Mouse (Mus musculus) intestine, embryonic 14.5 days (tissue): ENCODE results near the gene Dhx35. TPM values are rescaled to one million over a fixed set of nuclear protein-coding genes. Genes with fewer than 3 reads are reported as not detected.

ENCODE experiments used
- ATAC-seq: fragments of 200-750 bp; cut with Nextera tagmentation; replicated peaks from 2 replicates; pipeline ENCODE4 v1.8.0; 2017; ENCODE audit warnings: low read depth, moderate number of reproducible peaks, moderate TSS enrichment, moderate library complexity; ENCODE audit not compliant: low FRiP score, low TSS enrichment
- DNase-seq: peaks from one replicate; pipeline ENCODE4 v3.0.0-alpha.2; 2018; ENCODE audit warnings: low spot score
- H3K27ac ChIP-seq: fragments of 300-500 bp; sonication (generic); 2 replicates; pipeline ENCODE4 v1.5.1; 2014; ENCODE audit warnings: low read depth, mild to moderate bottlenecking, control low read depth
- H3K27me3 ChIP-seq: fragments of 300-500 bp; sonication (generic); replicated peaks from 2 replicates; pipeline ENCODE4 v1.6.1; 2014; ENCODE audit warnings: low read length, control low read depth; ENCODE audit not compliant: control insufficient read depth, insufficient read depth
- H3K36me3 ChIP-seq: fragments of 300-500 bp; sonication (generic); 2 replicates; pipeline ENCODE4 v1.6.1; 2014; ENCODE audit warnings: low read length, control low read depth; ENCODE audit not compliant: control insufficient read depth, insufficient read depth
- H3K4me1 ChIP-seq: fragments of 300-500 bp; sonication (generic); replicated peaks from 2 replicates; pipeline ENCODE4 v1.6.1; 2014; ENCODE audit warnings: low read length, control low read depth, mixed read lengths; ENCODE audit not compliant: control insufficient read depth, insufficient read depth
- H3K4me2 ChIP-seq: fragments of 300-500 bp; sonication (generic); 2 replicates; pipeline ENCODE4 v1.6.1; 2014; ENCODE audit warnings: low read length
- H3K4me3 ChIP-seq: fragments of 300-500 bp; sonication (generic); 2 replicates; pipeline ENCODE4 v1.5.1; 2014; ENCODE audit warnings: low read depth, low read length, control low read depth, mixed read lengths
- H3K9ac ChIP-seq: fragments of 300-500 bp; sonication (generic); 2 replicates; pipeline ENCODE4 v1.6.1; 2014; ENCODE audit warnings: mild to moderate bottlenecking, low read length
- H3K9me3 ChIP-seq: fragments of 300-500 bp; sonication (generic); 2 replicates; pipeline ENCODE4 v1.6.1; 2016; ENCODE audit warnings: low read length, control low read depth; ENCODE audit not compliant: control insufficient read depth
- WGBS: fragments of 180-500 bp; shearing (Covaris S2); extraction: QIAGEN DNeasy Blood & Tissue Kit; methylation state at CpG from one replicate; pipeline ENCODE4 v1.1.7; 2014; 5-methylcytosine and 5-hydroxymethylcytosine counted together
- polyA plus RNA-seq: library from polyadenylated mRNA; unstranded; fragments of >200 nt; fragmentation: Nextera tagmentation; extraction: Ambion mirVana; gene quantifications from 2 replicates; pipeline ENCODE4 v1.2.1, GENCODE M21; 2014

The Dhx35 gene
- polyA plus RNA-seq, 1 experiment from 2014 or later, result 18.1 TPM

DNA sequence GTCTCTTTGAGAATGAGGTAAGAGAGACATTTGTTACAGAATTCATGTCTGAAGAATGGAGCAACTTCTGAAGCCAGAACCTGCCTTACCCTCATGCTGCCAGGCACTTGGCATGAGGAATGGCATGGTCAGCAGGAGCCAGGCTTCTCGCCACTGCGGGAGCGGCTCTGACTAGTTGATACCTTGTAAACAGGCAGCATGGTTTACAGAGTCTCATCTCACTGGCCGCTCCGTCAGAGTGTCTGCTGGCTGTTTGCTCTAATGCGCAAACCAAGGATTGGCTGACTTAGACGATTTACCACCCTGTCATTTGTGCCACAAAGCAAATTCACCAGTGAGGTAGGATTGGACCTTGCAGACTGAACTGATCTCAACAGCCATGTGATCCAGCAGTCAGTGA lies 13.5 kb upstream of the Dhx35 start:
- Histone ChIP-seq H3K27me3 (no peaks in the 10 kb centered on the region), H3K9me3 (no peaks in the 10 kb centered on the region), H3K9ac (no peak overlapping the region), H3K36me3 (peaks cover 65% of the 10 kb centered on the region), H3K4me2 (no peak overlapping the region), H3K4me3 (no peak overlapping the region), H3K4me1 (peaks cover 14% of the 10 kb centered on the region), H3K27ac (no peak overlapping the region)
- ATAC-seq (no peak), DNase-seq (no peak)
- WGBS, result 87% methylated on average over 7 of the region's 7 CpGs

DNA sequence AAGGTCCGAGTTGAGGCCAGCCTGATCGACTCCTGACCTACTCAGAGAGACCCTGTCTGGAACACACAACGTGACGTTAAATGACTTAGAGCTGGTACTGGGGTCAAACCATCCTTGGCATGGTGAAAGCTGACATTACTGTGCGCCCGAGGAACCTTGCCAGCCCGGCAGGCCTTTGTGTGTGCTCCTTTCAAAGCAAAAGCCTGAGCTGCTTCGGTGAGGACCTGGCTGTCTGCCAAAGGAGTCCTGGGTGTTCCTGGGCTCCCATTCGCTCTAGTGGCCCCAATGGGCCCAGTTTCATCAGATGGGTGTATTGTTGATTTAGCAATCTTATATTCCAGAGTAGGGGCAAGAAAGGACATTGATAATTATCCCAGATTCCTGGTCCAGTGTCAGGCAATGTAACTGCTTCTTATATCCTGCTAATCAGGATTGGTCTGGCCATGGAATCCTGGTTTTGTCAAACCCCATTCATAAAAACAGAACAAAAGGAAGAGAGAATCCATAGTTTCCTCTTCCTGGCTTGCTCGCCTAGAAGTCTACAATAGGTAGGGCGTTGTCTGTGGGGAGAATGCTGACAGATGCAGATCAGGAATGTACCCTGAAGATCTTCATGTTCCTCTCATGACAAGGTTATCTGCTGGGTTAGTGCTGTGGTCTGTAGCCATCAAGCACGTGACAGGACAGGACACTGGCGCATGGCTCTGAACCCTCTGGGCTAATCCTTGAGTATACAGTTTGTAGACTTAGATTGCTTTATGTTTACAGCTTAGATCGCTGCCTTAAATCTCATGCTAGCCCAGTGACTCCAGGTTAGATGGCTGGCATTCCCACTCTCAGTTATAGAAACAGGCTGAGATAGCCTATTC lies 7.4 kb upstream of the Dhx35 start:
- 78% methylated on average over 14 of the region's 14 CpGs for WGBS
- Histone ChIP-seq H3K36me3 (peaks cover 46% of the 10 kb centered on the region), H3K9me3 (no peaks in the 10 kb centered on the region), H3K4me1 (no peaks in the 10 kb centered on the region), H3K27me3 (no peaks in the 10 kb centered on the region), H3K4me3 (no peak overlapping the region), H3K4me2 (no peak overlapping the region), H3K9ac (no peak overlapping the region), H3K27ac (no peak overlapping the region)
- ATAC-seq (no peak), DNase-seq (no peak)

DNA sequence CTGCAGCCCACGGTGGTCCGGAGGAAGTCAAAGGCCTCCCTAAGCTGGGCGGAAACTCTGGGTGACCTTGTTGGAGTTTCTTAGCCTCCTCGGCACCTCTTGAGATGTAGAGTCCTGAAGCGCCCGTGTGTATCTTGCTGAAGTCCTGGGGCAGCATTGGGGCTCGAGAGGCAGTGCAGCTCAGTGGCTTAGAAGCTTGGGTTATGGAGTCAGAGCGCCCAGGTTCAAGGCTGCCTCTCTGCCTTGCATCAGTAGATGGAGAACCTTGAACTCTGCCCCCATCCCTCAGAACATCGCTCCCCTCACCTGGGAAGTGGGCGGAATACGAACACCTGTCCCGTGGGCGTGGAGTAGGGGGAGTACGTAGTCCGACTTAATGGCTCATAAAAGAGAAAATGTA lies 436 bp downstream of the Dhx35 start:
- Histone ChIP-seq H3K27ac (peak overlapping the region; percentile 67; the same call in 1 of the 2 replicates), H3K9me3 (no peaks in the 10 kb centered on the region), H3K4me2 (peak overlapping the region; percentile 92), H3K36me3 (no peaks in the 10 kb centered on the region), H3K4me1 (peaks cover 10% of the 10 kb centered on the region), H3K27me3 (no peaks in the 10 kb centered on the region), H3K4me3 (peak overlapping the region; percentile 82), H3K9ac (peak overlapping the region; percentile 71)
- peak; percentile 8; the same call in 1 of the 2 replicates for ATAC-seq
- WGBS, result 6% methylated on average over 15 of the region's 15 CpGs
- DNase-seq, result no peak

DNA sequence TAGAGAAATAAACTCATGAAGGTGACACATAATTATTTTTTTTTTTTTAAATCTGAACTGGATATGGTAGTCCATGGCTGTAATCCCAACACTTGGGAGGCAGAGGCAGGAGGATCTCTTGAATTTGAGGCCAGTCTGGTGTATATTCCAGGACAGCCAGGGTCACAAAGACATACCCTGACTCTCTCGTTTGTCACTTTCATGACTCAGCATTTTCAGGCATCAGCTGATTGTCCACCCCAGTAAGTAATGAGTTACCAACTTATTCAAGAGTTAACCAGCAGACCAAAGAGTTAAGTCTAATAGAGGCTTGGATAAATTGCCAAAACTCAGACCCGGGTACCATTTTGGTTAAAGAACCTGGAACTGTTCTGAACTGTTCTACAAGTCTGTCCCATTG lies 1.3 kb downstream of the Dhx35 start:
- peaks cover 10% of the 10 kb centered on the region for H3K4me1 ChIP-seq
- H3K4me2 ChIP-seq, result no peak overlapping the region
- H3K4me3 ChIP-seq, result 0 out of 2 replicates have a peak overlapping the region, but pooled peaks have one; percentile 82
- H3K9me3 ChIP-seq, result no peaks in the 10 kb centered on the region
- 92% methylated on average over 2 of the region's 2 CpGs for WGBS
- H3K36me3 ChIP-seq, result no peaks in the 10 kb centered on the region
- no peaks in the 10 kb centered on the region for H3K27me3 ChIP-seq
- no peak for ATAC-seq
- no peak overlapping the region for H3K27ac ChIP-seq
- DNase-seq, result no peak
- no peak overlapping the region for H3K9ac ChIP-seq

DNA sequence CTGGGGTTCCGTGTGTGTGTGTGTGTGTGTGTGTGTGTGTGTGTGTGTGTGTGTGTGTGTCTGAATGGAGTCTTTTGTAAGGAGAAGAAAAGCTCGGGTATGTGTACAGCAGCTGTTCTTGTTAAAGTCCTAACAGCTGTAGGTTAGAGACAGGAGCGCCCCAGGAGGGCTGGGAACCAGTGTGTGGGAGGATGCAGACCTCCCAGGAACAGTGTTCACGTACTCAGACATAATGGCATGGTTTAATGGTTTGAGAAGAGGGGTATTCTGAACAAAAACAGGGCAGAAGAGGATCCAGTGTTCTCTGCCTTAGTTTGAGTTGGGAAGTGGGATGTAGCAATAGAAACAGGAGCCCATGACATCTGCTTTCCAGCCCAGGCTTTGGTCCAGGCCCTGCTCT lies 4.7 kb downstream of the Dhx35 start:
- no peak for DNase-seq
- Histone ChIP-seq H3K4me2 (no peak overlapping the region), H3K27me3 (no peaks in the 10 kb centered on the region), H3K4me1 (peaks cover 5% of the 10 kb centered on the region; the same call in 1 of the 2 replicates), H3K27ac (no peak overlapping the region), H3K9ac (no peak overlapping the region), H3K36me3 (peaks cover 20% of the 10 kb centered on the region), H3K4me3 (no peak overlapping the region), H3K9me3 (no peaks in the 10 kb centered on the region)
- no peak for ATAC-seq
- 68% methylated on average over 4 of the region's 4 CpGs for WGBS

DNA sequence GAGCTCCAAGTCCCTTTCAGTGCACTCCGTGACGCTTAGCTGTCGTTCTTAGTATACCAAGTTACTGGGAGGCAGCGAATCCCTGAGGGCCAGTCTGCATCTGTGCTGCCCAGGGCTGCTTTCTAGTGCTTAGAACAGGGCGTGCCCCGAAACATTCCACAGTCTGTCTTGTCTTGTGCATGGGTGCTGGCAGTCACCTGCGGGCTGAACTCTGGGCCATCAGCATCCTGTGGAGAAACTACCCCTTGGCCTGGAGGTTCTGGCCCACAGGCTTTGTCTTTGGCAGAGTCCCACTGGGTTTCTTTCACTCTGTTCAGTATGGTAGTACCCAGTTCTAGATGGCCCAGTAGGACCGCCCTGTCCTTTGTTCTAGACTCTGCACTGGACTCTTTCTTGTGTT lies 6.2 kb downstream of the Dhx35 start:
- ATAC-seq (no peak), DNase-seq (no peak)
- H3K9ac ChIP-seq, result no peak overlapping the region
- no peaks in the 10 kb centered on the region for H3K4me1 ChIP-seq
- 95% methylated on average over 8 of the region's 8 CpGs for WGBS
- no peak overlapping the region for H3K4me3 ChIP-seq
- H3K4me2 ChIP-seq, result no peak overlapping the region
- H3K9me3 ChIP-seq, result no peaks in the 10 kb centered on the region
- H3K27ac ChIP-seq, result no peak overlapping the region
- H3K36me3 ChIP-seq, result peaks cover 32% of the 10 kb centered on the region
- no peaks in the 10 kb centered on the region for H3K27me3 ChIP-seq

DNA sequence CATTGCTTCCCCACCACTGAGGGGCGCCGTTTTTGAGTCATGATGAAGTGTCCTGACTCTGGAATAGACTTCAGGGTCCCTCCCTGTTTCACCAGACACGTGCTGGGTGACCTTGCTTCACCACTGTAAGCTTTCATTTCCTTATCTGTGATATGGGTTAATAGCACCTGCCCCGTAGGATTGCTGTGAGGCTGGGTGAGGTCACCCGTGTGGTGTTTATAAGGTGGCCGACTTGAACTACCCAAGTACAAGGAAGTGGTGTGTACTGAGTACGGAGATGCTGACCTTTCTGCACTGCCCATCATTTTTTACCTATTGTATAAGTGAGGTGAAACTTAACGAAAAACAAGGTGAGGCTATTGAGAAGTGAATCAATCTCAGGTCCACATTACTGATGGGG lies 9.0 kb downstream of the Dhx35 start:
- H3K36me3 ChIP-seq, result peaks cover 47% of the 10 kb centered on the region
- DNase-seq (no peak), ATAC-seq (0 out of 2 replicates have a peak, but pooled peaks have one; percentile 19)
- WGBS, result 79% methylated on average over 8 of the region's 8 CpGs
- no peak overlapping the region for H3K27ac ChIP-seq
- H3K4me2 ChIP-seq, result no peak overlapping the region
- H3K9me3 ChIP-seq, result no peaks in the 10 kb centered on the region
- H3K4me3 ChIP-seq, result no peak overlapping the region
- no peak overlapping the region for H3K9ac ChIP-seq
- H3K4me1 ChIP-seq, result no peaks in the 10 kb centered on the region
- H3K27me3 ChIP-seq, result no peaks in the 10 kb centered on the region

DNA sequence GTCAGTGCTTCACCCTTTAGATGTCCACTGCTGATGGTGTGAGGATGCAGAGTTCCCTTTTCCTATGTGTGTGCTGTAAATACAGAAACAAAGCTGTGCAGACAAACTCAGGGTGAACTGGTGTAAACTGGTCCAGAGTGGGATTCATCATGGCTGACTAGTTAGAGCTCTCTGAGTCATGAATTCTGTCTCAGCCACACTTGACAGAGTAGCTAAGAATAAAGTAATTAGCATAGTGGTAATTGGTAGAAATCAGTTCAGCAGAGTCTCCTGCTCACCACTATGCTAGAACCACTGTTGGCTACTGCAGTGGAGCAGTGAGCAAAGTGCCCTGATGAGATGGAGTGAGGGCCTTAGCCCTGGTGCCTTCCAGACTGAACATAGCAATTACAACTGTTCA lies 21.1 kb downstream of the Dhx35 start:
- Histone ChIP-seq H3K27me3 (no peaks in the 10 kb centered on the region), H3K27ac (no peak overlapping the region), H3K9ac (no peak overlapping the region), H3K9me3 (no peaks in the 10 kb centered on the region), H3K4me3 (no peak overlapping the region), H3K36me3 (peaks cover 43% of the 10 kb centered on the region), H3K4me2 (no peak overlapping the region), H3K4me1 (no peaks in the 10 kb centered on the region)
- DNase-seq (no peak), ATAC-seq (no peak)

DNA sequence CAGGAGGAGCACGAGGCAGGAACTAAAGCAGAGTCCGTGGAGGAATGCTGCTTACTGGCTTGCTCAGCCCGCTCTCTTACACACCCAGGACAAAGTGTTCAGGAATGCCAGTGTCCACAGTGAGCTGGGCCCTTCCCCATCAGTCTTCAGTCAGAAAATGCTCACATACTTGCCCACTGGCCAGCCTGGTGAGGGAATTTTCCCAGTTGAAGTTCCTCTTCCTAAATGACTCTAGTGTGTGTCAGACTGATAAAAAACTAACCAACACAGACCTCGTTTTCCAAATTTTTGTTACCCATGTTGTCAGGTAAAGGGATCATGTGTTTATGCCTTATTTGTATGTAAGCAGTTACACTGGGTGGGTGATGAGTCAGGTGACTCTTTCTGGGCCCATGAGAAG lies 21.6 kb downstream of the Dhx35 start:
- DNase-seq (no peak), ATAC-seq (no peak)
- H3K9me3 ChIP-seq, result no peaks in the 10 kb centered on the region
- H3K27me3 ChIP-seq, result no peaks in the 10 kb centered on the region
- no peak overlapping the region for H3K9ac ChIP-seq
- H3K4me1 ChIP-seq, result no peaks in the 10 kb centered on the region
- no peak overlapping the region for H3K4me3 ChIP-seq
- H3K4me2 ChIP-seq, result no peak overlapping the region
- H3K27ac ChIP-seq, result no peak overlapping the region
- peaks cover 47% of the 10 kb centered on the region for H3K36me3 ChIP-seq
- WGBS, result 92% methylated on average over 4 of the region's 4 CpGs
